Mouse (Mus musculus): ENCODE data around the gene Olfr1277.

Gene Olfr1277

DNA sequence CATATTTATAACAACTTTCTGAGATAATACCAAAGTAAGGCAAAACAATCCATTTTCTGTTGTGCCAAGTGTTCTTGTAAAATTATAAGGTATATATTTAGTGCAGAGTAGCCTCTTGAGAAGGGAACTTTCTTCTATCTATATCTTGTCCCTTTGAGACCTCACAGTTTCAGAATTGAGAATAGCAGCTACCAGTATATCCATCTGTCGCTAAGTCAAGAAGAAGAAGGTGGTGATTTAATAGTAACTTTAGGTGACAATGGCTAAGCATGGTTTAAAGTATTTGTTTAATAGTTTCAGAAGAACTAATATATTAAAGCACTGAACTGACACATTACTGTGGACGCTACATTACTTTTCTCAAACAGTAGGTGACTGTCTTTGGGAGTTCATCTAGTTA, at the start of gene Olfr1277:
TSS of gene Olfr1277 (minus strand) at position 101 of the 400 bp plus-strand sequence.
- DNase-seq (ENCODE audit: low spot score) = no peak

DNA sequence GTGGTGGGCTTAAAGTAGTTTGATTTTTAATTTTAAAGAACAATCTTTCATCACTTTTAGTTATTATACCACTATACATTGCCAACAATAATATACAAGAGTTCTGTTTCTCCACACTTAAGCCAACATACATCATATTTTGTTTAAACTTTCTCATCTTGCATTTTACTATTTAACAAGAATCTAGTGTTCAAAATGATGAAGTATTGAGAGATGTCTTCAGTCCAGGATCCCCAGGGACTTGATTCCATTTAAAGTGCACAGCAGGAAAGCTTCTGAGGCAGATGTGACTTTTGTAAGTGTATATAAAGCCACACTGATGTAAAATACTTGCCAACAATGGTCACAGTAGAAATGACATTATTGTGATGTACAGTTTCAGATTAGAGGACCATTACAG, 39.8 kb upstream of the Olfr1277 start, which contains the start of gene Olfr1280:
TSS of gene Olfr1280 (plus strand) at position 301 of the 400 bp plus-strand sequence.
- DNase-seq (ENCODE audit: low spot score) = no peak

DNA sequence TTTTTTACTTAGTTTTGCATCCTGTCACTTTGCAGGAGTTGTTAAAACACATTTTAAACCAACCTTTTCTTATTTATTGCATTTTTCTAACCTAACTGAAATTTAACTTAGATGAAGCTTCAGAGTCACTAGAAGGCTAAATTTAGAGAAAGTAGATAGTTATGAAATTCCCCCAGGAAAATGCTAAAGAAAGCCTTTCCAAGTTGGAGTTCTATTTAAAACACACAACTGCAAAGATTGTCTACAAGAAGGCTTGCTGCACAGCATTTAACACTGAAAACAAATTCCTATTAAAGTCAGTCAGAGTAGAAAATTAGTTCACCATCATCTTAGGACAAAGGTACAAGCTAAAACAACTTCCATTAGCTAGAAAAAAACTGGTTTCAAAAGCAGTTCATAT, 26.5 kb upstream of the Olfr1277 start, which contains the start of gene Olfr1279:
TSS of gene Olfr1279 (plus strand) at position 262 of the 400 bp plus-strand sequence.
- DNase-seq (ENCODE audit: low spot score) = no peak

DNA sequence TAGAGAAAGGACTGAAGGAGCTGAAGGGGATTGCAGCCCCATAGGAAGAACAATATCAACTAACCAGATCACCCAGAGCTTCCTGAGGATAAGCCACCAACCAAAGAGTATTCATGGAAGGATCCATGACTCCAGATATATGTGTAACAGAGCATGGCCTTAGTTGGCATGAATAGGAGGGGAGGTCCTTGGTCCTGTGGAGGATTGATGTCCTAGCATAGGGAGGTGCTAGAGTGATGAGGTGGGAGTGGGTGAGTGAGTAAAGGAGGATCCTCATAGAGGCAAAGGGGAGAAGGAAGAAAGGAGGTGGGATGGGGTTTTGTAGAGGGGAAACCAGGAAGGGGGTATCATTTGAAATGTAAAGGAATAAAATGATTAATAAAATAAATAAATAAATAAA, 24.6 kb upstream of the Olfr1277 start:
- DNase-seq (ENCODE audit: low spot score) = no peak

DNA sequence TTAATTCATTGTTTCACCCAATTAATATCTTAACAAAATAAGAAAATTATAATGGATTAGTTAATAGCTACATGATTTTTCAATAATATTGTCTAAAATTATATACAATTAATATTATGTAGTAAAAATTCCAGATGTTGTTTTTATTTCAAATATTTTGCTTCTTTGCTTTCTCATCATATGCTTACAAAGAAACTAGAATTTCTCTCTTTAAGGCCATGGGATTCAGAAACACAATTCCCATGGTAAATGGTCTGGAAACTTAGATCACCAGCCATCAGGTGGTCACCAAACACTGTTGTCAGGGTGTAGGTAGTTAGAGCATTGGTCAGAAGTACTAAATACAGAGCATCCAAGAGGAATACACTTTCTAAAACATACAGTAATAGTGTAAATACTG, 15.9 kb upstream of the Olfr1277 start, which contains the start of gene Olfr1278:
TSS of gene Olfr1278 (plus strand) at position 301 of the 400 bp plus-strand sequence.
- no peak for DNase-seq (ENCODE audit: low spot score)

DNA sequence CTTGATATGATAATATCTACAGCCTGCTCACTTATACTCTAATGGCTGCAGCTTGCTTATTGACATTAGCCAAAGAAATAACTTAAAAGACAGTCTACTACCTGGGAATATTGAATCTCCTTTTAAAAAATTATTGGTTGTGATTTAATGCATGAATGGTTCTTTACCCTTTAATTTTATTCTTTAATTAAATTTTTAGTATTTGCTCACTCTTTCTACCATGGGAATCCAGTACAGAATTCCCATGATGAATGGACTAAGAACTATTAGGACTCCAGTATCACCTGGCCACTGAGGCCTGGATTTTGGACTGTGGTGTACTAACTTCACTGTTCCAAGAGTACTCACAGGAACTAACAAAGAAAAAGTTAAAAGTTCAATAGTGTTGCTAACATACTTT, 19.7 kb downstream of the Olfr1277 start, which contains the start of gene Olfr1276:
TSS of gene Olfr1276 (plus strand) at position 301 of the 400 bp plus-strand sequence.
- no peak for DNase-seq (ENCODE audit: low spot score)

DNA sequence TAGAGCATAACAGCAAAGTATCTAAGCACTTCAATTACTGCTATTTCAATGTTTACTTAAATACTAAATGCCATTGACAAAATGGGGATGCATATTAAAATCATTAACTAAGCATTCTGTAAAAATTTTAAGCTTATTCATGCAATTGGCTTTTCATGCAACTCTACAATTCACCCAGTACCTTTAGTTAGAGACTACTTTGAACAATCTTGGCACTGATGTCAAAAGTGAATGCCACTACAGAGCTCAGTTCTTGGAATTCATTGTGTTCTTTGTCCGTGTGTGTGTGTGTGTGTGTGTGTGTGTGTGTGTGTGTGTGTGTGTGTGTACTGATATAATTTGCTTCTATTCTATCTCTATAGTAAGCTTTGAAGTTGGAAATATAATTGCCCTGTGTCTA, 38.7 kb downstream of the Olfr1277 start, which contains the start of gene Olfr1275:
TSS of gene Olfr1275 (minus strand) at position 101 of the 400 bp plus-strand sequence.
- no peak for DNase-seq (ENCODE audit: low spot score)

DNA sequence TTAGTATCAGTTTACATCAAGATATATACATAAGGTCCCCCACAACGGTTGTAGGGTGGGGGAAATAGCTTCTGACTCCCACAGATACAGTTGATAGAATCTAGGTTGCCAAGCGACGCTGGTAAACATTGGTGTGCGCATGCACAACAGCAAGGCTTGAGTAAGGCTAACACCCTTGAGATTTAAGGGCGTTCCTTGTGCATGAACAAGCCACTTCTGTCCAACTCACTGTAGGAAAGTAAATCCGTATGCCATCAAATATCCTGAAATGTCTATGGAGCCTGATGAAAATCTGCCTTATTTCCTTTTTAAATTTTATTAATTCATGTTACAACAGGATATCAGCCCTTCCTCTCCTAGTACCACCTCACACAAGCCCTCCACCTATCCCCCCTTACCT, 44.4 kb downstream of the Olfr1277 start, which contains the start of gene 4930430A15Rik:
TSS of gene 4930430A15Rik (minus strand) at position 101 of the 400 bp plus-strand sequence.
- DNase-seq (ENCODE audit: low spot score) = no peak

Data from urinary bladder, postnatal 10 days (tissue).